ENCODE assay signal across 10 mouse cellular contexts in the genomic region with DNA sequence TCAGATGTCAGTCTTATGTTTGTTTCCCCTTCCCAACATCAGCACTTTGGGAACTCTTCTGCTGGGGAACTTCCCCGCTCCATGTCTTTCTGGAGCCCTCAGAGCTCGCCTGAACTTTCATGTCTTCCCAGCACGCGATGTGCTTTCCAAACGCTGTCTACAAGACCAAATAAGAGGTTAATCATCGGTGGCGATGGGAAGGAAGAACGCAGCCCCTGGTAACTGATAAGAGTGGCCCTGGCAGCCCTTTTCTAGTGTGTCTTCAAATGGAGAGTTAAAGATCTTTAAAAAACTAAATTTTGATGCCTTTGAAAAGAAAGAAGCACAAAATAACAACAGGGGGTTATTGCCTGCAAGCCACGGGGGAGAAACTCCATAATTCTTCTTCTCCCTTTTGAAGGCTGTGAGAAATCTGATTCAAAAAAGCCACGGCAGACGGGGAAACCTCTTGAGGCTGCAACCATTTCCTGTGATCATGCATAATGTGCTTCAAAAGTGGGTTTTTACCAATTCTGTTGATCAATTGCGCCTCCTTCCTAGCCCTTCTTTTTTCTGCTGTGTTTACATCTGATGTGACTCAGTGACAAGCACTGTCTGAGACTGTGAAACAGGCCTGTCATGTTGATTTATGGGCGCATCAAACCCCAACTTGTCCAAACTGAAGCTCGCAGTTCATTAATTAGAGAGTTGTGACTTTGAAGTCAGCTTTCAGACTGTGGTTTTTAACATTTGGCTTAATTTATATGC.
DNase-seq lines count a peak whose midpoint lies in the region; ATAC-seq and TF ChIP-seq lines count a peak whose summit lies in the region.
"Had no signal": no experiment of that assay in that cellular context is flagged by ENCODE, and none has a peak within 500 bp of the region (broad histone marks: within the 10 kb centered on the region; RNA-seq: fewer than 3 reads in every experiment).

No protein-coding gene starts in this region.

- H3K27me3 ChIP-seq in hindbrain, embryonic 13.5 days: peaks cover 35% of the 10 kb centered on the region
- peaks cover 43% of the 10 kb centered on the region for H3K27me3 ChIP-seq in neural tube, embryonic 13.5 days

- peak overlapping the region; percentile 20 for H3K4me2 ChIP-seq in hindbrain, embryonic 13.5 days
- H3K4me2 ChIP-seq in neural tube, embryonic 13.5 days: peak overlapping the region; percentile 17
- H3K4me2 ChIP-seq: embryonic facial prominence, embryonic 13.5 days had no signal

- ATAC-seq in hindbrain, embryonic 13.5 days (ENCODE audit: low FRiP score): 0 out of 2 replicates have a peak, but pooled peaks have one; percentile 44
- peak; percentile 74; the same call in 1 of the 2 replicates for ATAC-seq in neural tube, embryonic 13.5 days (ENCODE audit: low read depth)

- no peak overlapping the region for H3K4me3 ChIP-seq in left cerebral cortex, adult 2 months
- H3K4me3 ChIP-seq in cortical plate, adult 2 months (ENCODE audit: insufficient read depth, low read length): no peak overlapping the region
- H3K4me3 ChIP-seq in hindbrain, embryonic 13.5 days: no peak overlapping the region
- H3K4me3 ChIP-seq in neural tube, embryonic 13.5 days: no peak overlapping the region
- H3K4me3 ChIP-seq: embryonic facial prominence, embryonic 13.5 days had no signal

- 10% methylated on average over 14 of the region's 14 CpGs for WGBS in hindbrain, embryonic 13.5 days
- WGBS in neural tube, embryonic 13.5 days: 8% methylated on average over 14 of the region's 14 CpGs

- no peak for TF ChIP-seq CTCF in left cerebral cortex, adult 2 months (IDR thresholded peaks at IDR 0.05)
- no peak for TF ChIP-seq CTCF in cortical plate, adult 2 months (IDR thresholded peaks at IDR 0.05; ENCODE audit: extremely low read depth, insufficient read depth, low read length)

- intact Hi-C loops in left cerebral cortex, adult 2 months (cut with DNase I): no loop called here
- intact Hi-C loops in left cerebral cortex, postnatal 25 days (cut with DNase I): no loop called here

- no peak for DNase-seq in left cerebral cortex, adult 2 months (ENCODE audit: extremely low spot score in 1 of 2, low spot score in 2 of 2)
- DNase-seq in left cerebral cortex, postnatal 25 days (ENCODE audit: low spot score in 2 of 2): no peak
- DNase-seq in thymus, adult 18-20 months: no peak
- DNase-seq in spleen, postnatal 4 days (ENCODE audit: low spot score in 2 of 2): no peak
- no peak for DNase-seq in thymus, postnatal 0 days (ENCODE audit: low spot score)
- DNase-seq: right cerebral cortex, postnatal 14 days had no signal

- H3K9me3 ChIP-seq in hindbrain, embryonic 13.5 days: no peaks in the 10 kb centered on the region
- peaks cover 4% of the 10 kb centered on the region; the same call in 1 of the 2 replicates for H3K9me3 ChIP-seq in neural tube, embryonic 13.5 days
- H3K9me3 ChIP-seq: embryonic facial prominence, embryonic 13.5 days had no signal

- H3K4me1 ChIP-seq in cortical plate, adult 2 months (ENCODE audit: control insufficient read depth, insufficient read depth, low read length): 0 out of 2 replicates have a peak, but pooled peaks cover 2% of the 10 kb centered on the region
- peaks cover 53% of the 10 kb centered on the region for H3K4me1 ChIP-seq in hindbrain, embryonic 13.5 days (replicated peaks)
- H3K4me1 ChIP-seq in neural tube, embryonic 13.5 days (replicated peaks): peaks cover 50% of the 10 kb centered on the region

- no peak for TF ChIP-seq POLR2A in cortical plate, adult 2 months (IDR thresholded peaks at IDR 0.05; ENCODE audit: extremely low read depth, insufficient read depth, low read length)

- H3K36me3 ChIP-seq in hindbrain, embryonic 13.5 days: peaks cover 4% of the 10 kb centered on the region; the same call in 1 of the 2 replicates
- peaks cover 4% of the 10 kb centered on the region for H3K36me3 ChIP-seq in neural tube, embryonic 13.5 days

- H3K9ac ChIP-seq in hindbrain, embryonic 13.5 days: 0 out of 2 replicates have a peak overlapping the region, but pooled peaks have one; percentile 19
- no peak overlapping the region for H3K9ac ChIP-seq in neural tube, embryonic 13.5 days
- H3K9ac ChIP-seq: embryonic facial prominence, embryonic 13.5 days had no signal

- peak overlapping the region; percentile 37; the same call in 1 of the 2 replicates for H3K27ac ChIP-seq in left cerebral cortex, adult 2 months
- peak overlapping the region; percentile 15; the same call in 1 of the 2 replicates for H3K27ac ChIP-seq in cortical plate, adult 2 months (ENCODE audit: insufficient read depth, low read length)
- H3K27ac ChIP-seq in hindbrain, embryonic 13.5 days: peak overlapping the region; percentile 62; the same call in 1 of the 2 replicates
- peak overlapping the region; percentile 10; the same call in 1 of the 2 replicates for H3K27ac ChIP-seq in neural tube, embryonic 13.5 days (replicated peaks)
- H3K27ac ChIP-seq: embryonic facial prominence, embryonic 13.5 days had no signal

Comparison
In these comparisons a context has a peak if more than half of its experiments do, and no peak if none do; other contexts are left out.
1. H3K27ac ChIP-seq: peak in every context shown above with its lines; median percentile 62 in hindbrain, embryonic 13.5 days; 37 in left cerebral cortex, adult 2 months; 15 in cortical plate, adult 2 months; 10 in neural tube, embryonic 13.5 days.